Mouse (Mus musculus) megakaryocyte, embryonic 14.5 days (primary cell): ENCODE measurements around the gene Zbtb16.

Experiments used
- FLI1 ChIP-seq: IDR thresholded peaks from 2 replicates; pipeline ENCODE4 v1.6.1; 2012; ENCODE audit warnings: low read length, inconsistent platforms, mixed read lengths
- GATA1 ChIP-seq: IDR thresholded peaks from 3 replicates; pipeline ENCODE4 v1.6.1; 2012; ENCODE audit warnings: mixed read lengths, low read length, inconsistent platforms, borderline replicate concordance

DNA sequence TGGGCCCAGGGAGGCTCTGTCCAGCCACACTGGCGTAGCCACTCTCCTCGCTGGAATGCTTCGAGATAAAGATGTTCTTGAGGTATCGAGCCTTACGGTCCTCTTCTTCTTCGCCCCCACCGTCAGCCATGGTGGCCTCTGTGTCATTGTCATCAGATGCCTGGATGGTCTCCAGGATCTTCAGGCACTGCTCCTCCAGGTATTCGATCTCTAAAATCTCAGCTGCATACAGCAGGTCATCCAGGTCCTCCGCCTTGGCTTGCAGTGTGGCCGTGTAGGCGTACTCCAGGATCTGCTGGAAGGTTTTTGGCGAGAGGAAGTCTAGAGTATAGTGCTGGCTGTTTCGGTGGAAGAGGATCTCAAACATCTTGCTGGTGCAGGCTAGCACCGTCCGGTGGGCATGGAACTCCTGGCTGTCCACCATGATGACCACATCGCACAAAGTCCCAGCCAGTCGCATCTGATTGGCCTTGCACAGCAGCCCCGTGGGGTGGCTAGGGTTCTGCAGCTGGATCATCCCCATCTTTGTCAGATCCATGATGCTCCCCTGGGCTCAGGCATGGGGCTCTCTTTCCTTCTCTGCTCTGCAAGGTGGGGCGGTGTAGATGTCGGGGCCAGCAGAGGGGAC lies 3.4 kb downstream of the Zbtb16 start:
- TF ChIP-seq GATA1 (no peak), FLI1 (no peak)
